Mouse (Mus musculus): Measurements from ENCODE around the gene Rpgrip1l.

Gene Rpgrip1l

GRCm38 (mm10) chr8:91329461-91329850, 16.4 kb upstream of the Rpgrip1l start:
- no peak for DNase-seq (ENCODE audit: low read depth, low spot score)

GRCm38 (mm10) chr8:91329056-91329455, 16.0 kb upstream of the Rpgrip1l start:
- no peak for DNase-seq (ENCODE audit: low read depth, low spot score)

- DNase-seq (ENCODE audit: low read depth, low spot score) = peak; percentile 54
Observed at GRCm38 (mm10) chr8:91327471-91328205, 14.6 kb upstream of the Rpgrip1l start.

- no peak for DNase-seq (ENCODE audit: low read depth, low spot score)
Observed at GRCm38 (mm10) chr8:91326946-91327345, 13.9 kb upstream of the Rpgrip1l start.

- no peak for DNase-seq (ENCODE audit: low read depth, low spot score)
Observed at GRCm38 (mm10) chr8:91326018-91326417, 13.0 kb upstream of the Rpgrip1l start.

GRCm38 (mm10) chr8:91324916-91325315, 11.9 kb upstream of the Rpgrip1l start:
- no peak for DNase-seq (ENCODE audit: low read depth, low spot score)

GRCm38 (mm10) chr8:91324271-91324670, 11.2 kb upstream of the Rpgrip1l start:
- DNase-seq (ENCODE audit: low read depth, low spot score) = peak; percentile 43

GRCm38 (mm10) chr8:91323511-91323910, 10.4 kb upstream of the Rpgrip1l start:
- DNase-seq (ENCODE audit: low read depth, low spot score) = no peak

- no peak for DNase-seq (ENCODE audit: low read depth, low spot score)
Observed at GRCm38 (mm10) chr8:91318938-91319729, 6.1 kb upstream of the Rpgrip1l start.

- no peak for DNase-seq (ENCODE audit: low read depth, low spot score)
Observed at GRCm38 (mm10) chr8:91317567-91318227, 4.6 kb upstream of the Rpgrip1l start.

GRCm38 (mm10) chr8:91312342-91312741, 720 bp downstream of the Rpgrip1l start:
- no peak for DNase-seq (ENCODE audit: low read depth, low spot score)

GRCm38 (mm10) chr8:91304481-91305386, 8.3 kb downstream of the Rpgrip1l start:
- no peak for DNase-seq (ENCODE audit: low read depth, low spot score)

- DNase-seq (ENCODE audit: low read depth, low spot score) = no peak
Observed at GRCm38 (mm10) chr8:91298672-91299071, 14.4 kb downstream of the Rpgrip1l start.

GRCm38 (mm10) chr8:91295786-91296185, 17.3 kb downstream of the Rpgrip1l start:
- no peak for DNase-seq (ENCODE audit: low read depth, low spot score)

- DNase-seq (ENCODE audit: low read depth, low spot score) = no peak
Observed at GRCm38 (mm10) chr8:91290576-91290975, 22.5 kb downstream of the Rpgrip1l start.

GRCm38 (mm10) chr8:91286237-91286636, 26.8 kb downstream of the Rpgrip1l start:
- DNase-seq (ENCODE audit: low read depth, low spot score) = no peak

- DNase-seq (ENCODE audit: low read depth, low spot score) = no peak
Observed at GRCm38 (mm10) chr8:91283815-91284214, 29.2 kb downstream of the Rpgrip1l start.

GRCm38 (mm10) chr8:91282655-91283054, 30.4 kb downstream of the Rpgrip1l start:
- no peak for DNase-seq (ENCODE audit: low read depth, low spot score)

- no peak for DNase-seq (ENCODE audit: low read depth, low spot score)
Observed at GRCm38 (mm10) chr8:91281545-91281944, 31.5 kb downstream of the Rpgrip1l start.

GRCm38 (mm10) chr8:91280467-91281212, 32.4 kb downstream of the Rpgrip1l start:
- DNase-seq (ENCODE audit: low read depth, low spot score) = no peak

- DNase-seq (ENCODE audit: low read depth, low spot score) = no peak
Observed at GRCm38 (mm10) chr8:91278060-91278459, 35.0 kb downstream of the Rpgrip1l start.
